Mouse (Mus musculus) monocyte, adult 5-6 weeks (primary cell): Measurements from ENCODE around the gene Prpf18. TPM values are rescaled to one million over a fixed set of nuclear protein-coding genes. Genes with fewer than 3 reads are reported as not detected.
A peak's percentile ranks its signal among the peaks of the same experiment; 100 is the strongest.

Experiments used
- ATAC-seq: fragments of 153-309, 156-312 bp; replicated peaks from 2 replicates; pipeline ENCODE4 v1.8.0; 2017; ENCODE audit warnings: mild to moderate bottlenecking; ENCODE audit not compliant: low TSS enrichment, insufficient number of reproducible peaks, severe bottlenecking, poor library complexity, low FRiP score
- total RNA-seq: library from RNA; stranded (forward); fragments of 200-1000, 200-491, 200-594 nt; gene quantifications from 3 replicates; pipeline ENCODE4 v1.2.3, GENCODE M21; 2017

Gene Prpf18
- total RNA-seq, 1 experiment from 2014 or later: 122 TPM

GRCm38 (mm10) chr2:4582930-4583329, 69.0 kb downstream of the Prpf18 start:
- no peak for ATAC-seq

- peak; percentile 59 for ATAC-seq
Observed at GRCm38 (mm10) chr2:4580666-4581065, 71.2 kb downstream of the Prpf18 start.

GRCm38 (mm10) chr2:4579357-4580068, 72.4 kb downstream of the Prpf18 start:
- no peak for ATAC-seq

GRCm38 (mm10) chr2:4578291-4578690, 73.6 kb downstream of the Prpf18 start:
- no peak for ATAC-seq

- ATAC-seq: no peak
Observed at GRCm38 (mm10) chr2:4575975-4576374, 75.9 kb downstream of the Prpf18 start.

- no peak for ATAC-seq
Observed at GRCm38 (mm10) chr2:4575163-4575562, 76.8 kb downstream of the Prpf18 start.

- no peak for ATAC-seq
Observed at GRCm38 (mm10) chr2:4574251-4574650, 77.7 kb downstream of the Prpf18 start.

- ATAC-seq: peak; percentile 52; the same call in 1 of the 2 replicates
Observed at GRCm38 (mm10) chr2:4573386-4573785, 78.5 kb downstream of the Prpf18 start.

- no peak for ATAC-seq
Observed at GRCm38 (mm10) chr2:4572498-4573263, 79.2 kb downstream of the Prpf18 start.

Other genes starting within 250 kb of the Prpf18 start
- not detected in 3 replicates for gene Bend7, start 65.7 kb upstream of the Prpf18 start, total RNA-seq
- gene Sephs1, start 229.5 kb upstream of the Prpf18 start, total RNA-seq: 15.1 to 23.1 TPM (median 21.2 TPM) in 3 replicates